Mouse (Mus musculus) embryonic facial prominence, embryonic 13.5 days (tissue): ENCODE data around the gene Klf13. TPM values are rescaled to one million over a fixed set of nuclear protein-coding genes. Genes with fewer than 3 reads are reported as not detected.

Source experiments
- ATAC-seq: fragments of 200-750 bp; cut with Nextera tagmentation; 2 replicates; pipeline ENCODE4 v1.8.0; 2017; ENCODE audit warnings: low read depth; ENCODE audit not compliant: insufficient number of reproducible peaks, insufficient read depth, low FRiP score, low TSS enrichment
- H3K27ac ChIP-seq: fragments of 300-500 bp; sonication (generic); 2 replicates; pipeline ENCODE4 v1.5.1; 2015; ENCODE audit warnings: moderate library complexity, mild to moderate bottlenecking, inconsistent platforms
- H3K27me3 ChIP-seq: fragments of 300-500 bp; sonication (generic); 2 replicates; pipeline ENCODE4 v1.6.1; 2015; ENCODE audit warnings: mild to moderate bottlenecking, inconsistent platforms
- H3K36me3 ChIP-seq: fragments of 300-500 bp; sonication (generic); 2 replicates; pipeline ENCODE4 v1.6.1; 2015; ENCODE audit warnings: mild to moderate bottlenecking, inconsistent platforms
- H3K4me1 ChIP-seq: fragments of 300-500 bp; sonication (generic); 2 replicates; pipeline ENCODE4 v1.6.1; 2015; ENCODE audit warnings: inconsistent platforms
- H3K4me2 ChIP-seq: fragments of 300-500 bp; sonication (generic); 2 replicates; pipeline ENCODE4 v1.6.1; 2015; ENCODE audit warnings: moderate library complexity, mild to moderate bottlenecking, inconsistent platforms
- H3K4me3 ChIP-seq: fragments of 300-500 bp; sonication (generic); 2 replicates; pipeline ENCODE4 v1.5.1; 2015; ENCODE audit warnings: mild to moderate bottlenecking, inconsistent platforms
- H3K9ac ChIP-seq: fragments of 300-500 bp; sonication (generic); 2 replicates; pipeline ENCODE4 v1.6.1; 2015; ENCODE audit warnings: mild to moderate bottlenecking, inconsistent platforms
- H3K9me3 ChIP-seq: fragments of 300-500 bp; sonication (generic); 2 replicates; pipeline ENCODE4 v1.6.1; 2016; ENCODE audit warnings: inconsistent platforms
- WGBS: fragments of 180-500 bp; shearing (Covaris S2); methylation state at CpG from one replicate; pipeline ENCODE4 v1.1.7; 2015; ENCODE audit warnings: mixed read lengths; 5-methylcytosine and 5-hydroxymethylcytosine counted together
- polyA plus RNA-seq: library from polyadenylated mRNA; unstranded; fragments of >200 nt; fragmentation: Nextera tagmentation; extraction: Ambion mirVana; gene quantifications from 2 replicates; pipeline ENCODE4 v1.2.1, GENCODE M21; 2015

Gene Klf13
- polyA plus RNA-seq, 1 experiment from 2014 or later = 23.0 TPM

DNA sequence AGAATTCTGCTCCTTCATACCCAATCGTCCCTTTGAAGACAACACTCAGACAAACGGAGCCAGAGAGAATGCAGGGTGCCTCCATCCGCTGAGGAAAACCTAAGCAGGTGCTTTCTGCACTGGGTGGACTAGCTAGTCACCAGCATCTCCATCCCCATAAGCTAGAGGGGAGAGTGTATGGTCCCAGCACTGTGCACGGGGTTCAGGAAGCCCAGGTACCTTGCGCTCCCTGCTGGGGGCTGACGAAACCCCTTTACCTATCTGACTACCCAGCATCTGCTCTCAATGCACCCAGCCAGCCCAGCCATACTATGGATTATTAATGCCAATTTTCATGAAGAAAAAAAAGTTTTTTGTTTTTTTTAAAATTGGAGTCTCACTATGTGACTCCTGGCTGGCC, 25.4 kb upstream of the Klf13 start:
- no peak overlapping the region for H3K9ac ChIP-seq
- peaks cover 13% of the 10 kb centered on the region for H3K4me1 ChIP-seq
- H3K4me2 ChIP-seq = no peak overlapping the region
- H3K36me3 ChIP-seq = no peaks in the 10 kb centered on the region
- H3K27me3 ChIP-seq = no peaks in the 10 kb centered on the region
- 70% methylated on average over 6 of the region's 6 CpGs for WGBS
- ATAC-seq = no peak
- H3K27ac ChIP-seq = no peak overlapping the region
- no peak overlapping the region for H3K4me3 ChIP-seq
- H3K9me3 ChIP-seq = no peaks in the 10 kb centered on the region

DNA sequence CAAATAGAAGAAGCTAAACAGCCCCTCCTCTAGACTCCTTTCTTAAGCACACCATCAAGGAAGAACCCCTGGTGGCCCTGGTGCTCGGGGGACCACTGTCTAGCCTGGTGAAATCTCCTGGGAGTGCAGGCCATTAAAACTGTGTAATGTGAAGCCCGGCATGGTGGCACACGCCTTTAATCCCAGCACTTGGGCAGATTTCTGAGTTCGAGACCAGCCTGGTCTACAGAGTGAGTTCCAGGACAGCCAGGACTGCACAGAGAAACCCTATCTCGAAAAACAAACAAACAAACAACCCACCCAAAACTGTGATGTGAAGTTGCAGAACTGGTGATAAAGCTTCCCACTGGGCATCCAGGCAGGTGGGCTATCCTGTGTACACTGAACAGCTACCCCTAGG, 24.9 kb upstream of the Klf13 start:
- WGBS = 69% methylated on average over 5 of the region's 5 CpGs
- H3K27ac ChIP-seq = no peak overlapping the region
- H3K4me2 ChIP-seq = no peak overlapping the region
- H3K4me3 ChIP-seq = no peak overlapping the region
- no peaks in the 10 kb centered on the region for H3K9me3 ChIP-seq
- H3K27me3 ChIP-seq = no peaks in the 10 kb centered on the region
- H3K9ac ChIP-seq = no peak overlapping the region
- no peaks in the 10 kb centered on the region for H3K36me3 ChIP-seq
- H3K4me1 ChIP-seq = peaks cover 13% of the 10 kb centered on the region
- ATAC-seq = no peak

DNA sequence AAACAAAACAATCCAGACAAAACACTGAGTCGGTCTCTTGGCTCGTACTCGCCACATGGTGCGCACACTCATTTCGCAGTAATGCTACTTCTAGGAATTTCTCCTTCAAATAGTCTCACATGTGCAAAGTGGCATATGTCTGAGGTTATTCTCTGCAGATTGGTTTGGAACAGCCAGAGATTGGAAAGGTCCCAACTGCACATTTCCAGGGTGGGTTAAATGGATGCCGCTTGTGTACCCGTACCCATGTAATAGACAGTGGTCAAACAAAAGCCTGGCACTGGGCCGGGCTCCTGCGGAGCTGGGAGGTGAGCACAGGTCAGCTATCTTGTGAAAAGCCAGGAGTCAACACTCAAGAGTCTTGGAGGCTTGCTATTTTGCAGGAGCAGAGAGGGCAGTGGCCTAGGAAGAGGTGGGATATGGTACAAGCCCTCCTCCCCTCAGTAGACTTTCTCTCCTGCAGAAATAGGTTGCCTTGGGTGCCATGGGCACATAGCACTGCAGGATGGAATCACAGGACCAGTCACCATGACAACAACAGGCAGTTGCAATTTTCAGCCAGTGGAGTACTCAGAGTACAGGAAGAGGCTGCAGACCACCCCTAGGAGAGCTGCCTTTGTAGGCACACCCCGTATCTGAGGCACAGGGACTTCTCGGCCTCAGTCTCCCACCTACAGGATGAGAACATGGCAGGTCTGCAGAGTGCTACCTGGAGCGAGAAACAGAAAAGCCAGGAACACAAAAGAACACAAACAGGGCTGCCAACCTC, 19.3 kb upstream of the Klf13 start:
- Histone ChIP-seq H3K27me3 (no peaks in the 10 kb centered on the region), H3K9me3 (no peaks in the 10 kb centered on the region), H3K4me1 (0 out of 2 replicates have a peak, but pooled peaks cover 5% of the 10 kb centered on the region), H3K9ac (no peak overlapping the region), H3K36me3 (no peaks in the 10 kb centered on the region), H3K4me3 (no peak overlapping the region), H3K4me2 (no peak overlapping the region), H3K27ac (no peak overlapping the region)
- no peak for ATAC-seq
- 83% methylated on average over 12 of the region's 12 CpGs for whole genome bisulfite sequencing

DNA sequence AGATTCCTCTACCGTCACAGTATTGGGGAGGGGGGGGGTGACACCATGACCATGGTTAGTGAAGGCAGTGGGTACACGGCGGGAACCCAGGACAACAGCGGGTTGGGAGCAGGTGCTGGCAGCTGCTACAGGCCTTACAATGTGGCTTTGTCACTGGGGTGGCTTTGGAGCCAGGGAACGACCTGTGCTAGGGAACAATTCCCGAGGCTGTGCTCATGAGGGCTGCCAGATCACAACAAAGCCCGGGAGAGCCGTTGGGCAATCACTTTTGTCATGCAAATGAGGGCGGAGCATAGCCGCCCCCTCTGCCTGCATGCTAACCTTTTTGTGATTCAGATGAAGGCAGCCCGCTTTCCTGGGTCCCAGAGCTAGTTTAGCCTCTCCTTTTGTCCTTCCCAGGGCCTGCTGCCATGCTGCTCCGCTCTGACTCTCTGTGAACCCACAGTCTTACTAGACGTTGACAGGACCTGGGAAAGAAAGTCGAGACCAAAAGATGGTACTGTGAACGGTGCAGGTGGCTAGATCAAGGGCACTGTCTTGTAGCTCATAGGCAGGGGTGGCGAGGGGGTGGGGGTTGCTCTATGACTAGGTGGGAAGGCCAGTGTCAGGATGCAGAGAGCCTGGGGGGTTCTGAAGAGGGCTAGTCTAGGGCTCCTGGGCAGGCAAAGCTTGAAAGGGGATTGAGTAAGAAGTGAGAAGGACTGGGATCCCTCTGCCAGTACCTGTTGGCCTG, 18.4 kb upstream of the Klf13 start:
- Histone ChIP-seq H3K4me3 (no peak overlapping the region), H3K4me1 (0 out of 2 replicates have a peak, but pooled peaks cover 5% of the 10 kb centered on the region), H3K9me3 (no peaks in the 10 kb centered on the region), H3K27ac (no peak overlapping the region), H3K36me3 (no peaks in the 10 kb centered on the region), H3K4me2 (no peak overlapping the region), H3K9ac (no peak overlapping the region), H3K27me3 (no peaks in the 10 kb centered on the region)
- 0 out of 2 replicates have a peak, but pooled peaks have one; percentile 32 for ATAC-seq
- WGBS = 18% methylated on average over 16 of the region's 16 CpGs

DNA sequence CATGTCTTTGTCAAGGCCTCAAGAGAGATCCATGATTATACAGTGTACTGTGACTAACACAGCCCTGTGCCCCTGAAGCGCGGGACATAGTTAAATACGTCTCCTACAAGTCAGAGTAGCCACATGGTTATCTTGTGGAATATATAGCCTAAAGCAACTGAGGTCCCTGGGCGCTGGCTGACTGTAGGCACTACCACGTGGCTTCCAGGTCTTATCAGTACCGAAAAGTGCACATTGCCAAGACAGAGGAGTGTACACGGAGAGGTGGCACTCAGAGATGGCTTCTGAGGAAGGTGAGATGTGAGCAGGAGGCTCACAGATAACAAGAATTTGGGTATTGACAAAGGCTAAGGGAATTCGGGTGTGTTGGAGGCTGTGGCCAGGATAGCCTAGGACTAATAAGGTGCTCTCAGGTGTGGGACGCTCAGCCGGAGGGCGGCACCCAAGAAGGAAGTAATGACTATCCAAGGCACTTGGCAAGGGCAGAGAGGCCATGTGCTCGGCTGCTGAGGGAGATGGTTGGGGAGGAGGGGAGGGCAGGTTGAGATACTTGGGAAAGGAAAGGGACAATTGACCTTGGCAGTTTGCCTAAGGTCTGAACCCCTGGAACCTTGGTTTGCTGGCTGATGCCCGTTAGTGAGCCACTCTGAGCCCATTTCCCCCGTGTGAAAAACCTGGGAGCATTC, 17.6 kb upstream of the Klf13 start:
- no peaks in the 10 kb centered on the region for H3K36me3 ChIP-seq
- H3K27ac ChIP-seq = no peak overlapping the region
- H3K9me3 ChIP-seq = no peaks in the 10 kb centered on the region
- H3K27me3 ChIP-seq = no peaks in the 10 kb centered on the region
- H3K9ac ChIP-seq = no peak overlapping the region
- H3K4me2 ChIP-seq = no peak overlapping the region
- 69% methylated on average over 14 of the region's 14 CpGs for WGBS
- H3K4me3 ChIP-seq = no peak overlapping the region
- H3K4me1 ChIP-seq = 0 out of 2 replicates have a peak, but pooled peaks cover 5% of the 10 kb centered on the region
- ATAC-seq = no peak

DNA sequence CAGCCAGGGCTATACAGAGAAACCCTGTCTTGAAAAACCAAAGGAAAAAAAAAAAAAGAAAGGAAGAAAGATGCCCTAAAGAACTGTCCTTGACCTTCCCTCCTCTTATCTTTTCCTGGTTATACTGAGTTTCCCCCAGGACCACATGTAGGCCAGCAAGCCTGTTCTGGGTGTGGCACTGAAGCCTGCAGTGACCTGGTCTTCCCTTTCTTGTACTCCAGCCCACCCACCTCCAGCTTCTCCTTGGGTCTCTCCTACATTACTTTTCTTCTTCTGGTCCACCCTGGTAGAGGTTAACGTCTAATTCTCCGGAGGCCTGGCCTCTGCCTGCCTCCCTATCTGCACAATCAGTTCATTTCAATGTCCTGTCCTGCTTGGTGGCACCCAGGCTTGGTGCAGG, 16.7 kb upstream of the Klf13 start:
- Histone ChIP-seq H3K27me3 (no peaks in the 10 kb centered on the region), H3K4me1 (0 out of 2 replicates have a peak, but pooled peaks cover 5% of the 10 kb centered on the region), H3K9ac (no peak overlapping the region), H3K27ac (no peak overlapping the region), H3K4me2 (no peak overlapping the region), H3K36me3 (no peaks in the 10 kb centered on the region), H3K9me3 (no peaks in the 10 kb centered on the region), H3K4me3 (no peak overlapping the region)
- ATAC-seq = no peak
- WGBS = 92% methylated on average over 2 of the region's 2 CpGs

DNA sequence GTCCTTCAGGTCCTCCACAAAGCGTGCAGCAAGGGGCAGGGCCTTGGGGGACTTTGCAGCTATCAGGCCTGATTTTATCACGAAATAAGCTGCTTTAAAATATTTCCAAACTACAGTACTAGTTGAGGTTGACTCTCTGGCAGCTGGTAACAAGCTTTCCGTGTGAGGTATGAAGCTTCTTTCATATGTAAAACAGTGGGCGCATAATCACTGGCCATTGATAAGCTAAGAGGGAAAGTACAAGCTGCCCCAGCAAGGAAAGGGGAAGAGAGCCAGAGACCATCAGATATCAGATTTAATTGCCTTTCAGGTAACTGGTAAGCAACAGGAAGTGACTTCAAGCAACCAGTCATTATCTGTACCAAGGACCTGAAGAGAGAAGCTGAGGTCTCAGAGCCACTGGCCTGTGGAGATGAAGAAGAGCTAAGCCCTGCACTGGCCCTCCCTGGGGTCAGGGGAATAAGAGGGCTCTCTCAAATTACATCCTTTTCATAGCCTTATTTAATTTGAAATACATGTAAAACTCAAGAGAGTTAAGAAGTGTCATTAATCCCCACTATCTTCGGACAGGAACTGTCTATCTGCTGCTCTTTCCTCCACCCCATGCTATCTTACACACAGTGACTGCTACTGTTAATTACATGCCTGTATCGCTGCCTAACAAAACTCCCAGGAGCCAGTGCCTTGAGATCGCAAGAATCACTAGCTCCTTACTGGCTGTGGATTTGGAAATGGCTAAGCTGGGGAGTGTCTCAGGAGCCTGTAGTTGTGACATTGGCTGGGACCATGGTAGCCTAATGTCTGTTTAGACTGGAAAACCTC, 13.6 kb upstream of the Klf13 start:
- Histone ChIP-seq H3K36me3 (no peaks in the 10 kb centered on the region), H3K27ac (no peak overlapping the region), H3K4me2 (no peak overlapping the region), H3K4me3 (no peak overlapping the region), H3K4me1 (0 out of 2 replicates have a peak, but pooled peaks cover 5% of the 10 kb centered on the region), H3K27me3 (no peaks in the 10 kb centered on the region), H3K9ac (no peak overlapping the region), H3K9me3 (no peaks in the 10 kb centered on the region)
- no peak for ATAC-seq
- 58% methylated on average over 7 of the region's 7 CpGs for WGBS

DNA sequence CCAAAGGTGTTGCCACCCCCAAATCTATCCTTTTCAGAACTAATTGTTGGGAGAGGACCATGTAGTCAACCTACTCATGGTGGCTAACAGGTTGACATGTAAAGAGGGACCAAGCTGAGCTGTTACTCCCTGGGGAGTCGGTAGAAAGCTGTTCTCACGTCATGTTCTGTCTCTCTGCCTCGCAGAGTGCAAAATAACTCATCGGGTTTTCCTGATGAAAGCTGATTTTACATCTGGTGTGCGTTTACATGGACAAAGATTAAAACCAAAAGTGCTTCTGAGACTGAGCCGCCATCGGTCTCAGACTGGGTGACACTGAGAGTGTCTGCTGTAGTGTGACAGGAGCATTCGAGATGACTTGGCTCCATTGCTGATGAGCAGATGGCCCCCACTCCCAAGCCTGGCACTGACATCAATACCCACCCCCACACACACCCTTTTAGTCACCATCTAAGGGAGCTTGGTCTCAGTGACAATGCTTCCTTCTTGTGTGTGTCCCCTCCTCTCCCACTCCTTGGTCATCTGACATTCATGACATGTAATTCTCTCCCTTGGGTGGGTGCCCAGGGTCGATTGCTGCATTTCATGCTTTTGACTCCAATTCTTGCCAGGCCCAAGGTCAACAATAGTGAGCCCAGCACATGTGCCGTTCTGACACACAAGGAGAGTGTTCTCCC, 12.4 kb upstream of the Klf13 start:
- Histone ChIP-seq H3K4me2 (no peak overlapping the region), H3K36me3 (no peaks in the 10 kb centered on the region), H3K9ac (no peak overlapping the region), H3K27me3 (no peaks in the 10 kb centered on the region), H3K9me3 (no peaks in the 10 kb centered on the region), H3K4me3 (no peak overlapping the region), H3K27ac (no peak overlapping the region), H3K4me1 (no peaks in the 10 kb centered on the region)
- no peak for ATAC-seq
- WGBS = 49% methylated on average over 10 of the region's 10 CpGs

DNA sequence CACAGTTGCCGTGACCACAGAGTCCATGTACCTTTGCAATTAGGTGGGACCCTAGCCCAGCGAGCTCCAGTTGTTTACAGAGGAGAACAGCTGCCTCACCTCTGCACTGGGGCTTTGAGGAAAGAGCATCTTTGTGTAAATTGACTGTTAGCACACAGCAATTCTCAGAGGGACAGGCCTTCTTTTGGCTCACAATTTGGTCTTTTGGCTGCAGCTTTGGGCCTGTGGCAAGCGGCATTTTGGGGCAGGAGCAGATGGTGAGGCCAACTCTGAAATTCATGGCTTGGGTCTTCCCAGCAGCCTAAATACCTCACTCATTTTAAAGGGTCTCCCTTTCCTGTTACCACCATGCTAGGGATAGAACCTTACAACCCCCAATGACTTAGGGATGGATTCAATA, 10.5 kb upstream of the Klf13 start:
- 88% methylated on average over 3 of the region's 3 CpGs for WGBS
- H3K27ac ChIP-seq = no peak overlapping the region
- no peaks in the 10 kb centered on the region for H3K4me1 ChIP-seq
- no peak overlapping the region for H3K9ac ChIP-seq
- no peak for ATAC-seq
- no peaks in the 10 kb centered on the region for H3K9me3 ChIP-seq
- H3K36me3 ChIP-seq = no peaks in the 10 kb centered on the region
- no peaks in the 10 kb centered on the region for H3K27me3 ChIP-seq
- H3K4me3 ChIP-seq = no peak overlapping the region
- H3K4me2 ChIP-seq = no peak overlapping the region

DNA sequence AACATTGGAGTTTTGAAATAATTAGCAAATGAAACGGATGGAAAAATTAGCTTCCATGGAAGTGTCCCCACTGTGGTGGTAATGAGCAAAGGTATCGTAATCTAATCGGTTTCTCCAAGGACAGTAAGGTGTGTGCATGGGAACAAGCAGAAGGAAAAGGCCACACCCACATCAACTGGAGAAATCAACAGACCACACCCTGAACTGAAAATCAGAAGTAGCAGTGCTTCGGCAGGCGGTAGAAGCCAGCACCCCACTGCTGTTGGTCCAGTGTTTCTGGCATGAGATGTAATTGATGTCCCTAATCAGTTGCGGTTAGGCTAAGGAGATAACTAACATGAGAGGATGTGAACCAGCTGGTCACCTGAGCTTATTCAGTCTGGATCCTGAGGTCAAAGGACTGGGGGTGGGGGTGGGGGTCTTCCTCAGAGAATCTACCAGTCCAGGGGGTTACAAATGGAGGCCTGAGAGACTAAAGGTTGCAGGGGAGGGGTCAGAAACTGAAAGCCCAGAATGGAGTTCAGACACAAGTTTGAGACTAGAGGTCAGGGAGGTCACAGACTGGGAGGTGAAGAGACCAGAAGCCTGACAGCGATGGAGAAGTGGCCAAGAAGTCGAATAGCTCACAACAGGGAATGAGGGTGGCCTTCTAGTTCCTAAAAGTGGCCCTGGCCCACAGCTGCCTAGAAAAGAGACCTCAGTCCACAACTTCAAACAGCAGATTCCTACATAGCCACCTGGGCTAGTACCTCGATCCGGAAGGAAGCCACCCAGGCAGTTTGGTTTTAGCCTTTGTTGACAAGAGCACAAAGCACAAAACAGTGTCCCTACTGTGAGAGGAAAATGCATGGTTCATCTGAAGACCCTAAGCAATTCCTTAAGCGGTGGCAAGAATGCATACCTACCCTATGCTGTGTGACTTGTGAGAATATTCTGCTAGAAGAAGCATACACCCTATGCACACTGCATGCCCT, 9.1 kb upstream of the Klf13 start:
- ATAC-seq = no peak
- Histone ChIP-seq H3K9me3 (no peaks in the 10 kb centered on the region), H3K27ac (no peak overlapping the region), H3K36me3 (no peaks in the 10 kb centered on the region), H3K27me3 (no peaks in the 10 kb centered on the region), H3K4me3 (no peak overlapping the region), H3K4me1 (no peaks in the 10 kb centered on the region), H3K9ac (no peak overlapping the region), H3K4me2 (no peak overlapping the region)
- 57% methylated on average over 11 of the region's 11 CpGs for WGBS
